Mouse (Mus musculus) heart, postnatal 36 days (tissue): ENCODE results near the gene Ralgds. TPM values are rescaled to one million over a fixed set of nuclear protein-coding genes. Genes with fewer than 3 reads are reported as not detected.

Experiments used
- DNase-seq, 2 experiments: peaks; one replicate each; pipeline ENCODE4 v3.0.0; 2021 to 2022
- intact Hi-C: fragments of 180-260 bp; cut with DNase I; formaldehyde crosslinking; loops from one replicate; pipeline ENCODE4 v1.15.1; 2025
- total RNA-seq, 2 experiments: library from RNA; stranded (reverse); gene quantifications; 2 replicates each; pipeline ENCODE4 v1.2.3; 2021

The Ralgds gene
- total RNA-seq, 2 experiments from 2014 or later: 13.3 to 13.6 TPM

GRCm38 (mm10) chr2:28529856-28530255, 16.9 kb downstream of the Ralgds start:
- intact Hi-C loops: no loop called here

GRCm38 (mm10) chr2:28530311-28530710, 17.4 kb downstream of the Ralgds start:
- intact Hi-C loops: no loop called here
- peak in 1 of 2 experiments; percentile 28 for DNase-seq

More at GRCm38 (mm10) chr2:28529856-28530255, 16.9 kb downstream of the Ralgds start:
- DNase-seq: no peak

- DNase-seq: peak; percentile 89 to 91
- intact Hi-C loops: no loop called here
Observed at GRCm38 (mm10) chr2:28532938-28533771, 20.2 kb downstream of the Ralgds start.

- intact Hi-C loops: no loop called here
- DNase-seq: no peak
Observed at GRCm38 (mm10) chr2:28533901-28534435, 21.0 kb downstream of the Ralgds start.

GRCm38 (mm10) chr2:28534436-28535262, 21.7 kb downstream of the Ralgds start:
- intact Hi-C loops: no loop called here
- DNase-seq: peak; percentile 44 to 53

GRCm38 (mm10) chr2:28535263-28535540, 22.3 kb downstream of the Ralgds start:
- peak in 1 of 2 experiments; percentile 18 for DNase-seq
- intact Hi-C loops: no loop called here

GRCm38 (mm10) chr2:28535650-28536049, 22.7 kb downstream of the Ralgds start:
- intact Hi-C loops: no loop called here

GRCm38 (mm10) chr2:28536166-28536565, 23.2 kb downstream of the Ralgds start:
- DNase-seq: peak in 1 of 2 experiments; percentile 32
- intact Hi-C loops: no loop called here

More at GRCm38 (mm10) chr2:28535650-28536049, 22.7 kb downstream of the Ralgds start:
- DNase-seq: peak in 1 of 2 experiments; percentile 36

GRCm38 (mm10) chr2:28536766-28537633, 24.1 kb downstream of the Ralgds start:
- DNase-seq: no peak
- intact Hi-C loops: no loop called here

GRCm38 (mm10) chr2:28537634-28537920, 24.7 kb downstream of the Ralgds start:
- intact Hi-C loops: no loop called here
- DNase-seq: no peak

GRCm38 (mm10) chr2:28537995-28538816, 25.3 kb downstream of the Ralgds start:
- intact Hi-C loops: no loop called here
- DNase-seq: peak in 1 of 2 experiments; percentile 17

- DNase-seq: no peak
- intact Hi-C loops: no loop called here
Observed at GRCm38 (mm10) chr2:28538817-28539128, 25.8 kb downstream of the Ralgds start.

GRCm38 (mm10) chr2:28539206-28539605, 26.3 kb downstream of the Ralgds start:
- peak; percentile 64 to 66 for DNase-seq
- intact Hi-C loops: no loop called here

GRCm38 (mm10) chr2:28539949-28540348, 27.0 kb downstream of the Ralgds start:
- DNase-seq: peak in 1 of 2 experiments; percentile 36
- intact Hi-C loops: no loop called here

GRCm38 (mm10) chr2:28540587-28541227, 27.8 kb downstream of the Ralgds start:
- intact Hi-C loops: no loop called here
- DNase-seq: no peak

GRCm38 (mm10) chr2:28543894-28544293, 31.0 kb downstream of the Ralgds start:
- intact Hi-C loops: no loop called here
- no peak for DNase-seq

- intact Hi-C loops: no loop called here
Observed at GRCm38 (mm10) chr2:28545976-28546375, 33.1 kb downstream of the Ralgds start.

GRCm38 (mm10) chr2:28546560-28546959, 33.6 kb downstream of the Ralgds start:
- DNase-seq: no peak
- intact Hi-C loops: no loop called here

More at GRCm38 (mm10) chr2:28545976-28546375, 33.1 kb downstream of the Ralgds start:
- no peak for DNase-seq
